Mouse (Mus musculus): ENCODE measurements around the gene Cyp26c1.

Gene Cyp26c1

GRCm38 (mm10) chr19:37698273-37699160 lies 13.1 kb downstream of the Cyp26c1 start:
- DNase-seq (ENCODE audit: low read depth, low spot score), result no peak

GRCm38 (mm10) chr19:37699711-37700110 lies 14.3 kb downstream of the Cyp26c1 start:
- DNase-seq (ENCODE audit: low read depth, low spot score), result no peak

- no peak for DNase-seq (ENCODE audit: low read depth, low spot score)
Observed at GRCm38 (mm10) chr19:37702377-37703076, 17.1 kb downstream of the Cyp26c1 start.

- DNase-seq (ENCODE audit: low read depth, low spot score), result peak; percentile 74
Observed at GRCm38 (mm10) chr19:37703902-37704509, 18.6 kb downstream of the Cyp26c1 start.

- DNase-seq (ENCODE audit: low read depth, low spot score), result no peak
Observed at GRCm38 (mm10) chr19:37705722-37706121, 20.3 kb downstream of the Cyp26c1 start.

GRCm38 (mm10) chr19:37714681-37715080 lies 29.3 kb downstream of the Cyp26c1 start:
- DNase-seq (ENCODE audit: low read depth, low spot score), result no peak

- DNase-seq (ENCODE audit: low read depth, low spot score), result no peak
Observed at GRCm38 (mm10) chr19:37715980-37716379, 30.6 kb downstream of the Cyp26c1 start.

- DNase-seq (ENCODE audit: low read depth, low spot score), result no peak
Observed at GRCm38 (mm10) chr19:37716524-37717175, 31.3 kb downstream of the Cyp26c1 start.

- no peak for DNase-seq (ENCODE audit: low read depth, low spot score)
Observed at GRCm38 (mm10) chr19:37719166-37719565, 33.8 kb downstream of the Cyp26c1 start.

- no peak for DNase-seq (ENCODE audit: low read depth, low spot score)
Observed at GRCm38 (mm10) chr19:37724591-37724990, 39.2 kb downstream of the Cyp26c1 start.

- no peak for DNase-seq (ENCODE audit: low read depth, low spot score)
Observed at GRCm38 (mm10) chr19:37726585-37726984, 41.2 kb downstream of the Cyp26c1 start.

GRCm38 (mm10) chr19:37727366-37727765 lies 42.0 kb downstream of the Cyp26c1 start:
- DNase-seq (ENCODE audit: low read depth, low spot score), result no peak

- DNase-seq (ENCODE audit: low read depth, low spot score), result no peak
Observed at GRCm38 (mm10) chr19:37735426-37735825, 50.0 kb downstream of the Cyp26c1 start.

- DNase-seq (ENCODE audit: low read depth, low spot score), result no peak
Observed at GRCm38 (mm10) chr19:37738575-37738974, 53.2 kb downstream of the Cyp26c1 start.

- no peak for DNase-seq (ENCODE audit: low read depth, low spot score)
Observed at GRCm38 (mm10) chr19:37740043-37740442, 54.7 kb downstream of the Cyp26c1 start.

All from mesoderm, embryonic 11.5 days (tissue).